Mouse (Mus musculus) small intestine, adult 2 months (tissue): Measurements from ENCODE around the gene Paox.

Source experiments
- CTCF ChIP-seq: fragments of 200-500 bp; IDR thresholded peaks from 2 replicates; pipeline ENCODE4 v1.5.1; 2012; ENCODE audit warnings: low read depth, mild to moderate bottlenecking, control low read depth, inconsistent platforms, low read length, moderate library complexity, mixed read lengths; ENCODE audit not compliant: insufficient replicate concordance, insufficient read length; ENCODE audit errors: extremely low read depth
- POLR2A ChIP-seq: fragments of 200-500 bp; IDR thresholded peaks from 2 replicates; pipeline ENCODE4 v1.6.1; 2012; ENCODE audit warnings: low read depth, mild to moderate bottlenecking, control low read depth, inconsistent platforms, low read length, moderate library complexity

- TF ChIP-seq POLR2A: no peak
- no peak for TF ChIP-seq CTCF
Observed at GRCm38 (mm10) chr7:140126934-140127333, 11.3 kb downstream of the Paox start.
